Mouse (Mus musculus): ENCODE measurements at regions not wholly inside any gene's neighbourhood (a gene's known extent, or its start where the extent isn't known, plus 50 kb on each side); places are given as distances from the start of the nearest gene placed in this dataset.

DNA sequence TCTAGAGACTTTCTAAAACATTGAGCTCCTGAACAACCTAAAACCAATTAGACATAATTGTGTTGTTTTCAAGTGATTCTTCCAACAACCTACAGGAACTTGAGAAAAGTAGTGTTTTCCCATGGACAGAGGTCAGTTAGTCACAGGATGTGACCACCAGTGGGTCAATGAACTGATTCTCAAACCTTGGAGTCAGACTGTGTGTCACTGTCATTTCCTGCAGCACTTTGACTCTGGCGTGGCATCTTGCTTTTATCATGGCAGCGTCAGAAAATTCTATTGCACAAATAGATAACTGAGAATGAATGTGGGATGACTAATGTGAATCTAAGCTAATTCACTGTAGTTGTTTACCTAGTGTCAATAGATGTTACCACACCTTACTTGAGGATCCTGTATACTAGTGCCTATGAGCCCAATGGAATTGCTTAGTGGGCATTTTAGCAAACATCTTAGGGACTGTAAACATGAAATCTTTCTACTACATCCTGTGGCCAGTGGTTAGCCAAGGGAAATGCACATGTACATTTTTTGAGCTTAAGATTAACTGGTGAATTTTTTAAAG lies 150.6 kb upstream of the Fam84a start:
- WGBS (ENCODE audit: insufficient replicate concordance): 53% methylated on average over 2 of the region's 2 CpGs
- no peak for ATAC-seq (replicated peaks; ENCODE audit: insufficient number of reproducible peaks, low FRiP score, low TSS enrichment)
- no peak overlapping the region for H3K9ac ChIP-seq (ENCODE audit: low read depth, low read length)
- H3K36me3 ChIP-seq (ENCODE audit: control insufficient read depth, insufficient read depth, low read length): no peaks in the 10 kb centered on the region
- no peaks in the 10 kb centered on the region for H3K27me3 ChIP-seq (ENCODE audit: control insufficient read depth, insufficient read depth, low read length)
- no peak overlapping the region for H3K27ac ChIP-seq (ENCODE audit: low read depth, low read length)
- H3K4me2 ChIP-seq: no peak overlapping the region
- no peaks in the 10 kb centered on the region for H3K9me3 ChIP-seq (replicated peaks; ENCODE audit: control insufficient read depth, low read length)
- no peak overlapping the region for H3K4me3 ChIP-seq (ENCODE audit: low read depth, low read length)
- H3K4me1 ChIP-seq (ENCODE audit: control insufficient read depth, insufficient read depth, low read length): no peaks in the 10 kb centered on the region

DNA sequence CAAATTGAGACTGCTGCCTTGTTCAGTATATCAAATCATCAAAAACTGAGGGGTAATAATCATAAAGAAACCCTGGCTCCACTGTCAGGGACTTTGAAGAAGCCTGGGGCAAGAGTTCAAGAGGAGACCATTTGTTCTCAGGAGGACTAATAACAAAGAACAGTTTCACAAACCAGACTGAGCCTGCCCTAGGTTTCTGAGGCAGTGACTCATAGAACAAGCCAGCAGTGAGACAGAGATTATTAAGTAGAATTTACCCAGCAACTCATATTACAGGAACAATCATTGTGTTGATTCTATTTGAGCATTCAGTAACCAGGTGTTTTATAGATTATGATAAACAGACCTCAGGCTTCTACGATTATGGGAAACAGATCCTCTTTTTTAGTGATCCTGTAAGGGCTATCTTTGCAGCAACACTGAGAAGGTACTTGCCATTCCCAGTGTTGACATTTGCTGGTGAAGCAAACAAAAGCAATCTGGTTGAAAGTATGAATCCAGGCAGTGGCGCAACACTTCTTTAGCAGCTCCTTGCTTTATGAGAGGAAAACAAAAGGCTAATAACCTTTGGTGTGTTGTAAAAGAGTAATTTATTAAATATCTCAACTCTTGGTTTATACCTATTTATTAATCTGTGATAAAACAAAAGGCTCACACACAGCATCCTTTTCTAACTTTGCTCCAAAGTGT lies 150.0 kb upstream of the Fam84a start:
- Histone ChIP-seq H3K9ac (ENCODE audit: low read depth, low read length) (no peak overlapping the region), H3K36me3 (ENCODE audit: control insufficient read depth, insufficient read depth, low read length) (no peaks in the 10 kb centered on the region), H3K4me1 (ENCODE audit: control insufficient read depth, insufficient read depth, low read length) (no peaks in the 10 kb centered on the region), H3K27me3 (ENCODE audit: control insufficient read depth, insufficient read depth, low read length) (no peaks in the 10 kb centered on the region), H3K9me3 (replicated peaks; ENCODE audit: control insufficient read depth, low read length) (no peaks in the 10 kb centered on the region), H3K4me2 (no peak overlapping the region), H3K27ac (ENCODE audit: low read depth, low read length) (no peak overlapping the region), H3K4me3 (ENCODE audit: low read depth, low read length) (no peak overlapping the region)
- no peak for ATAC-seq (replicated peaks; ENCODE audit: insufficient number of reproducible peaks, low FRiP score, low TSS enrichment)
- 68% methylated on average over 2 of the region's 2 CpGs for WGBS (ENCODE audit: insufficient replicate concordance)

- H3K4me2 ChIP-seq: no peak overlapping the region
- H3K9ac ChIP-seq (ENCODE audit: low read depth, low read length): no peak overlapping the region
- 85% methylated on average over 3 of the region's 3 CpGs for WGBS (ENCODE audit: insufficient replicate concordance)
- no peaks in the 10 kb centered on the region for H3K4me1 ChIP-seq (ENCODE audit: control insufficient read depth, insufficient read depth, low read length)
- no peak for ATAC-seq (replicated peaks; ENCODE audit: insufficient number of reproducible peaks, low FRiP score, low TSS enrichment)
- H3K4me3 ChIP-seq (ENCODE audit: low read depth, low read length): no peak overlapping the region
- H3K9me3 ChIP-seq (replicated peaks; ENCODE audit: control insufficient read depth, low read length): no peaks in the 10 kb centered on the region
- no peaks in the 10 kb centered on the region for H3K36me3 ChIP-seq (ENCODE audit: control insufficient read depth, insufficient read depth, low read length)
- no peaks in the 10 kb centered on the region for H3K27me3 ChIP-seq (ENCODE audit: control insufficient read depth, insufficient read depth, low read length)
- no peak overlapping the region for H3K27ac ChIP-seq (ENCODE audit: low read depth, low read length)
These were observed 140.2 kb upstream of the Fam84a start for GRCm38 (mm10) chr12:14292083-14292482.

- Histone ChIP-seq H3K27ac (ENCODE audit: low read depth, low read length) (no peak overlapping the region), H3K4me1 (ENCODE audit: control insufficient read depth, insufficient read depth, low read length) (no peaks in the 10 kb centered on the region), H3K4me2 (no peak overlapping the region), H3K27me3 (ENCODE audit: control insufficient read depth, insufficient read depth, low read length) (no peaks in the 10 kb centered on the region), H3K4me3 (ENCODE audit: low read depth, low read length) (no peak overlapping the region), H3K36me3 (ENCODE audit: control insufficient read depth, insufficient read depth, low read length) (no peaks in the 10 kb centered on the region), H3K9ac (ENCODE audit: low read depth, low read length) (no peak overlapping the region), H3K9me3 (replicated peaks; ENCODE audit: control insufficient read depth, low read length) (no peaks in the 10 kb centered on the region)
- ATAC-seq (replicated peaks; ENCODE audit: insufficient number of reproducible peaks, low FRiP score, low TSS enrichment): no peak
- 76% methylated on average over 2 of the region's 2 CpGs for WGBS (ENCODE audit: insufficient replicate concordance)
These were observed 135.8 kb upstream of the Fam84a start for GRCm38 (mm10) chr12:14287657-14288056.

DNA sequence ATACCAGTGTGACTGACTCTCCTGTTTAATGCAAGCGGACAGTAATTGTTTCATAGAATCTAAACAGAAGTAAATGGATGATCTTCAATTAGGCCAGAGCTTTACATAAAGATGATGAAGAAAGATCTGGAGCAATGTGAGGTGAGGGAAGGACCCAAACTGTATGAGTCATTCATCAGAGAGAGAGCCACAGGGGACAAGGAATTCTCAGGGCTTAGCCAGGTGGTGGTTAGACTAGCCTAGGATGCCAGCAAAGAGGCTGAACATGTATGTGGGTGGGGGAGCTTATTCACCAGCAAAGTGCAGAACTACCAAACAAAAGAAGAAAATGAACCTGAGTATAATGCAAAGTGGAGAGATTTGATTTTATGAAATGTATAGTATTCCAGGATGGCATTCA lies 134.8 kb upstream of the Fam84a start:
- WGBS (ENCODE audit: insufficient replicate concordance): 80% methylated on average over 1 of the region's 1 CpGs
- no peak for ATAC-seq (replicated peaks; ENCODE audit: insufficient number of reproducible peaks, low FRiP score, low TSS enrichment)
- H3K9ac ChIP-seq (ENCODE audit: low read depth, low read length): no peak overlapping the region
- H3K27ac ChIP-seq (ENCODE audit: low read depth, low read length): no peak overlapping the region
- no peaks in the 10 kb centered on the region for H3K27me3 ChIP-seq (ENCODE audit: control insufficient read depth, insufficient read depth, low read length)
- no peaks in the 10 kb centered on the region for H3K4me1 ChIP-seq (ENCODE audit: control insufficient read depth, insufficient read depth, low read length)
- no peaks in the 10 kb centered on the region for H3K36me3 ChIP-seq (ENCODE audit: control insufficient read depth, insufficient read depth, low read length)
- no peak overlapping the region for H3K4me2 ChIP-seq
- H3K9me3 ChIP-seq (replicated peaks; ENCODE audit: control insufficient read depth, low read length): no peaks in the 10 kb centered on the region
- no peak overlapping the region for H3K4me3 ChIP-seq (ENCODE audit: low read depth, low read length)

- no peak for ATAC-seq (replicated peaks; ENCODE audit: insufficient number of reproducible peaks, low FRiP score, low TSS enrichment)
These were observed 134.1 kb upstream of the Fam84a start for GRCm38 (mm10) chr12:14285870-14286535.

DNA sequence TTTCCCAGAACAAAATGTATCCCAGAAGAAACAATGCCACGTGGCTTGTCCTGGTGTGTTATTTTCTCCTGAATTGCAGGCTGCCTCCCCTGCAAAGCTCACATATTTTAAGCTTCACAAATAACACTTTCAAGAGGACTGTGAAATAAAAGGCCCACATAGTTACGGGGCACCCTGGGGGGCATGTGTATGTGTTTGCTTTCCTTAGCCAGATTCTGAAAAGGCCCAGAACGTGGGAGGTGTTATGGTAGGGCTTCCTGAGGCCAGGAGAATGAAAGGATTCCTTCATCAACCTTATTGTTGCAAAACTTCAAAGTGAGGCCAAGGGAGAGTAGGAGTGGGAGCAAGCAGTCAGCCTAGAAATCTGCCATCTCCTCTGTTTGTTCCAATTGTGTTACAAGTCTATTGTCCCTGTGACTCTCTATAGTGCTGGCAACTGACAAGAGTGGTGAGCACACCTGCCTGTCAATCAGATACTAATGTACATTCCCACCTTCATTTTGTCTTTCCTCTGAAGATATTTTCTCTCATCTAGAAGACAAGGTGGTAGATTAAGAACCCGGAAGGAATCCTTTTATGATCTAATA lies 131.3 kb upstream of the Fam84a start:
- no peak overlapping the region for H3K4me2 ChIP-seq
- ATAC-seq (replicated peaks; ENCODE audit: insufficient number of reproducible peaks, low FRiP score, low TSS enrichment): no peak
- H3K4me1 ChIP-seq (ENCODE audit: control insufficient read depth, insufficient read depth, low read length): no peaks in the 10 kb centered on the region
- H3K4me3 ChIP-seq (ENCODE audit: low read depth, low read length): no peak overlapping the region
- no peak overlapping the region for H3K27ac ChIP-seq (ENCODE audit: low read depth, low read length)
- whole genome bisulfite sequencing (ENCODE audit: insufficient replicate concordance): 51% methylated on average over 4 of the region's 4 CpGs
- H3K27me3 ChIP-seq (ENCODE audit: control insufficient read depth, insufficient read depth, low read length): no peaks in the 10 kb centered on the region
- H3K36me3 ChIP-seq (ENCODE audit: control insufficient read depth, insufficient read depth, low read length): no peaks in the 10 kb centered on the region
- H3K9me3 ChIP-seq (replicated peaks; ENCODE audit: control insufficient read depth, low read length): no peaks in the 10 kb centered on the region
- H3K9ac ChIP-seq (ENCODE audit: low read depth, low read length): no peak overlapping the region

More at GRCm38 (mm10) chr12:14285870-14286535, 134.1 kb upstream of the Fam84a start:
- H3K27ac ChIP-seq (ENCODE audit: low read depth, low read length): no peak overlapping the region
- H3K4me3 ChIP-seq (ENCODE audit: low read depth, low read length): no peak overlapping the region
- no peaks in the 10 kb centered on the region for H3K9me3 ChIP-seq (replicated peaks; ENCODE audit: control insufficient read depth, low read length)
- no peaks in the 10 kb centered on the region for H3K36me3 ChIP-seq (ENCODE audit: control insufficient read depth, insufficient read depth, low read length)
- no peaks in the 10 kb centered on the region for H3K4me1 ChIP-seq (ENCODE audit: control insufficient read depth, insufficient read depth, low read length)
- H3K9ac ChIP-seq (ENCODE audit: low read depth, low read length): no peak overlapping the region
- WGBS (ENCODE audit: insufficient replicate concordance): 76% methylated on average over 2 of the region's 2 CpGs
- H3K4me2 ChIP-seq: no peak overlapping the region
- no peaks in the 10 kb centered on the region for H3K27me3 ChIP-seq (ENCODE audit: control insufficient read depth, insufficient read depth, low read length)

GRCm38 (mm10) chr12:14275265-14275664 lies 123.4 kb upstream of the Fam84a start:
- H3K4me3 ChIP-seq (ENCODE audit: low read depth, low read length): no peak overlapping the region
- no peak overlapping the region for H3K9ac ChIP-seq (ENCODE audit: low read depth, low read length)
- H3K9me3 ChIP-seq (replicated peaks; ENCODE audit: control insufficient read depth, low read length): no peaks in the 10 kb centered on the region
- H3K4me2 ChIP-seq: no peak overlapping the region
- no peaks in the 10 kb centered on the region for H3K4me1 ChIP-seq (ENCODE audit: control insufficient read depth, insufficient read depth, low read length)
- no peak for ATAC-seq (replicated peaks; ENCODE audit: insufficient number of reproducible peaks, low FRiP score, low TSS enrichment)
- H3K27me3 ChIP-seq (ENCODE audit: control insufficient read depth, insufficient read depth, low read length): no peaks in the 10 kb centered on the region
- H3K36me3 ChIP-seq (ENCODE audit: control insufficient read depth, insufficient read depth, low read length): no peaks in the 10 kb centered on the region
- no peak overlapping the region for H3K27ac ChIP-seq (ENCODE audit: low read depth, low read length)

All from heart, embryonic 11.5 days (tissue).